Mouse (Mus musculus): ENCODE data around the gene Morf4l1. TPM values are rescaled to one million over a fixed set of nuclear protein-coding genes. Genes with fewer than 3 reads are reported as not detected.
"Not testable (repeated sequence)": the region's sequence is repeated elsewhere in the genome, so short reads cannot be mapped to it uniquely, and the experiment has no call there.

Gene Morf4l1
- total and polyA plus RNA-seq, 2 experiments from 2014 or later, result 92.5 to 293 TPM

- ATAC-seq (ENCODE audit: insufficient read depth, low read depth) (no peak), DNase-seq (ENCODE audit: low spot score) (no peak)
- WGBS, result 63% methylated on average over 7 of the region's 7 CpGs
- Histone ChIP-seq H3K27me3 (ENCODE audit: control insufficient read depth, insufficient read depth, low read length) (no peaks in the 10 kb centered on the region), H3K4me3 (ENCODE audit: low read depth, low read length) (no peak overlapping the region), H3K27ac (ENCODE audit: low read depth) (no peak overlapping the region), H3K9me3 (replicated peaks; ENCODE audit: control insufficient read depth, low read length) (no peaks in the 10 kb centered on the region), H3K9ac (replicated peaks; ENCODE audit: low read depth, low read length) (no peak overlapping the region), H3K4me1 (ENCODE audit: control insufficient read depth, insufficient read depth) (no peaks in the 10 kb centered on the region), H3K4me2 (ENCODE audit: low read depth, low read length) (no peak overlapping the region), H3K36me3 (replicated peaks; ENCODE audit: control insufficient read depth, insufficient read depth, low read length) (no peaks in the 10 kb centered on the region)
- TF ChIP-seq EP300 (IDR thresholded peaks at IDR 0.05; ENCODE audit: low read depth), result no peak
- no peak for TF ChIP-seq CTCF (IDR thresholded peaks at IDR 0.05; ENCODE audit: low read depth)
These were observed 45.1 kb downstream of the Morf4l1 start for GRCm38 (mm10) chr9:90069485-90069884.

DNA sequence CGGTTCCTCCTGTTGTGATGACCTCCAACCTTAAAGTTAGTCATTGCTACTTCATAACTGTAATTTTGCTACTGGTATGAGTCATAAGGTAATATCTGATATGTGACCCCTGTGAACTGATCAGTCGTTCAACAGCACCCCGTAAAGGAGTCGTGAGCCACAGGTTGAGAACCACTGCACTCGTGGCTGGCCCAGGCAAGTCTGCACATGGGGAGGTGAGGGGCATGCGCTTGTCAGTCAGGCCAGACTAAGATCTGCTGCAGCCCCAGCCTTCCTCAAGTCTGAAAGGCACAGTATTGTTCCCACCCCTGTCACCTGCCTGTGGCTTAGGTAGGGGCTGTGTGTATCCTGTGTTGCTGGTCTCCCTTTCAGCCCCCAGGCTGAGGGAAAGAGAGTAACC lies 45.8 kb downstream of the Morf4l1 start:
- TF ChIP-seq CTCF (IDR thresholded peaks at IDR 0.05; ENCODE audit: low read depth), result no peak
- no peak for TF ChIP-seq EP300 (IDR thresholded peaks at IDR 0.05; ENCODE audit: low read depth)
- WGBS, result 83% methylated on average over 6 of the region's 6 CpGs
- ATAC-seq (ENCODE audit: insufficient read depth, low read depth), result no peak

DNA sequence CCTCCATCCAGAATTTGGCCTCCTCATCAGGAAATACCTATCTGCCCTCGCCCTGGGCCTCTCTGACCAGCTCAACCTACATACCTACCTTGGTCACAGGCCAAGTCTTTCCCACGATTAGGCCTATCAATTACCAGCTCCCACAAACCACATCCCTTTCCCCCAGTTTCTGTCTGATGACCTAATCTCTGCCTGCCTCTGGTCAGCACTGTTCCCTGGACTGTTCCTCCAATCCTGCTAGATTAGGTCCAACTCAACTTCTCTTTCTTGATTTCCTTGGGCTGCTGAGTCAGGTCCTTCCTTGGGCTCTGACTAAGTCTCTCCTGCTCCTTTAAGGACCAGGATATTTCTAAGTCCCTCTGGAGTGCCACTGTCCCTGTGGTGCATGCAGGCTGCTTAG lies 47.2 kb downstream of the Morf4l1 start:
- TF ChIP-seq CTCF (IDR thresholded peaks at IDR 0.05; ENCODE audit: low read depth), result no peak
- TF ChIP-seq EP300 (IDR thresholded peaks at IDR 0.05; ENCODE audit: low read depth), result no peak
- no peak overlapping the region for H3K4me2 ChIP-seq (ENCODE audit: low read depth, low read length)
- ATAC-seq (ENCODE audit: insufficient read depth, low read depth) (no peak), DNase-seq (ENCODE audit: low spot score) (no peak)
- no peaks in the 10 kb centered on the region for H3K4me1 ChIP-seq (ENCODE audit: control insufficient read depth, insufficient read depth)
- H3K9me3 ChIP-seq (replicated peaks; ENCODE audit: control insufficient read depth, low read length), result no peaks in the 10 kb centered on the region
- no peaks in the 10 kb centered on the region for H3K27me3 ChIP-seq (ENCODE audit: control insufficient read depth, insufficient read depth, low read length)
- no peaks in the 10 kb centered on the region for H3K36me3 ChIP-seq (replicated peaks; ENCODE audit: control insufficient read depth, insufficient read depth, low read length)
- 61% methylated on average over 2 of the region's 2 CpGs for WGBS
- no peak overlapping the region for H3K27ac ChIP-seq (ENCODE audit: low read depth)
- no peak overlapping the region for H3K9ac ChIP-seq (replicated peaks; ENCODE audit: low read depth, low read length)
- no peak overlapping the region for H3K4me3 ChIP-seq (ENCODE audit: low read depth, low read length)

More for the DNA sequence above, 45.8 kb downstream of the Morf4l1 start:
- H3K4me3 ChIP-seq (ENCODE audit: low read depth, low read length), result no peak overlapping the region
- H3K9me3 ChIP-seq (replicated peaks; ENCODE audit: control insufficient read depth, low read length), result no peaks in the 10 kb centered on the region
- no peak overlapping the region for H3K4me2 ChIP-seq (ENCODE audit: low read depth, low read length)
- no peak for DNase-seq (ENCODE audit: low spot score)
- no peaks in the 10 kb centered on the region for H3K27me3 ChIP-seq (ENCODE audit: control insufficient read depth, insufficient read depth, low read length)
- no peaks in the 10 kb centered on the region for H3K4me1 ChIP-seq (ENCODE audit: control insufficient read depth, insufficient read depth)
- no peak overlapping the region for H3K27ac ChIP-seq (ENCODE audit: low read depth)
- H3K9ac ChIP-seq (replicated peaks; ENCODE audit: low read depth, low read length), result no peak overlapping the region
- H3K36me3 ChIP-seq (replicated peaks; ENCODE audit: control insufficient read depth, insufficient read depth, low read length), result no peaks in the 10 kb centered on the region

- not testable (repeated sequence) for H3K27ac ChIP-seq (ENCODE audit: low read depth); H3K4me3 ChIP-seq (ENCODE audit: low read depth, low read length); DNase-seq (ENCODE audit: low spot score); H3K4me1 ChIP-seq (ENCODE audit: control insufficient read depth, insufficient read depth); H3K4me2 ChIP-seq (ENCODE audit: low read depth, low read length); ATAC-seq (ENCODE audit: insufficient read depth, low read depth); H3K36me3 ChIP-seq (replicated peaks; ENCODE audit: control insufficient read depth, insufficient read depth, low read length); H3K9me3 ChIP-seq (replicated peaks; ENCODE audit: control insufficient read depth, low read length); H3K27me3 ChIP-seq (ENCODE audit: control insufficient read depth, insufficient read depth, low read length); H3K9ac ChIP-seq (replicated peaks; ENCODE audit: low read depth, low read length)
- WGBS, result 89% methylated on average over 5 of the region's 5 CpGs
These were observed 53.6 kb downstream of the Morf4l1 start for GRCm38 (mm10) chr9:90060932-90061331.

DNA sequence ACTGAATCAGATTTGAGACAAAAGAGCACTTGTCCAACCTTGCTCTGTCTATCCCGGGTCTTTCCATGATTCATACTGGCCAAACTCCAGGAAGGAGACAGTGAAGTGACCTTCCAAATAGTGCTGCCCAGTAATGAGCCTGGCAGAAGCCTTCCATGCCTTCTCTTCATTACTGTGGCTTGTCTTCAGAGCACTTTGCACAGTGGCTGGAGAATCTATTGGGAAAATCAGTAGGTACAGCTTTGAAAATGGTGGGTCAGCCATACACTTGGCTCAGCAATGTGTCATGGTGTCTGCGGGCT lies 54.0 kb downstream of the Morf4l1 start:
- H3K36me3 ChIP-seq (replicated peaks; ENCODE audit: control insufficient read depth, insufficient read depth, low read length), result no peaks in the 10 kb centered on the region
- H3K4me3 ChIP-seq (ENCODE audit: low read depth, low read length), result no peak overlapping the region
- H3K4me2 ChIP-seq (ENCODE audit: low read depth, low read length), result no peak overlapping the region
- 76% methylated on average over 2 of the region's 2 CpGs for WGBS
- H3K27ac ChIP-seq (ENCODE audit: low read depth), result no peak overlapping the region
- TF ChIP-seq EP300 (IDR thresholded peaks at IDR 0.05; ENCODE audit: low read depth) (no peak), CTCF (IDR thresholded peaks at IDR 0.05; ENCODE audit: low read depth) (no peak)
- H3K4me1 ChIP-seq (ENCODE audit: control insufficient read depth, insufficient read depth), result no peaks in the 10 kb centered on the region
- H3K9me3 ChIP-seq (replicated peaks; ENCODE audit: control insufficient read depth, low read length), result no peaks in the 10 kb centered on the region
- H3K27me3 ChIP-seq (ENCODE audit: control insufficient read depth, insufficient read depth, low read length), result no peaks in the 10 kb centered on the region
- no peak overlapping the region for H3K9ac ChIP-seq (replicated peaks; ENCODE audit: low read depth, low read length)
- no peak for DNase-seq (ENCODE audit: low spot score)
- ATAC-seq (ENCODE audit: insufficient read depth, low read depth), result no peak

DNA sequence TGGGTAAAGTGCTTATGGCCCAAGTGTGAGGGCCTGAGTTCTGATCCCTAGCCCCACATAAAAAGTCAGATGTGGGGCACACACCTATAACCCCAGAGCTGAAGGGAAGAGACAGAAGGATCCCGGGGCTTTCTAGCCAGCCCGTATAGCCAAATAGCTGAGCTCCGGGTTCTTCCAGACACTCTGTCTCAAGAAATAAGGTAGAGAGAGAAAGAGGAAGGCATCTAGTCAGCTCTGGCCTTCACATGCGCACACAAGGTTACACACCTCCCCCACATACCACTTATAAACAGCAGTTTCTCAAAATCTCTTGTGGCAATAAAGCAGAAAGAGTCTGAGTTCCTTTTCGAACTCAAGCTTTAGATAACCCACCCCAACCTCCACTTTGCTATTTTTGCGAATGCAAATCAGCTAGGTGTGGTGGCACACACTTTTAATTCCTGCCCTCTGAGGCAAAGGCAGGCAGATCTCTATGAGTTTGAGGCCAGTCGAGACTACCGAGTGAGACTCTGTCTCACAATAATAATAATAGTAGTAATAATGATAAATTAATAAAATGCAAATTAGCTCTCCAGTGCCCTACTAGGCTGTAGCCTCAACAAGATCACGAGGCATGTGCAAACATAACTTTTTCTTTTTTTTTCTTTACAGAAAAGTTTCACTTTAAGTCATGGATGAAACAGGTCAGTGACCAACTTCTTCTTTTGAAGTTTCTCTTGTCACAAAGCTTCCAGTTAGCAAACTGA lies 54.6 kb downstream of the Morf4l1 start:
- no peak overlapping the region for H3K4me3 ChIP-seq (ENCODE audit: low read depth, low read length)
- H3K27ac ChIP-seq (ENCODE audit: low read depth), result no peak overlapping the region
- WGBS, result 69% methylated on average over 9 of the region's 9 CpGs
- no peak overlapping the region for H3K4me2 ChIP-seq (ENCODE audit: low read depth, low read length)
- H3K9ac ChIP-seq (replicated peaks; ENCODE audit: low read depth, low read length), result no peak overlapping the region
- no peak for DNase-seq (ENCODE audit: low spot score)
- ATAC-seq (ENCODE audit: insufficient read depth, low read depth), result no peak
- H3K4me1 ChIP-seq (ENCODE audit: control insufficient read depth, insufficient read depth), result no peaks in the 10 kb centered on the region
- no peaks in the 10 kb centered on the region for H3K36me3 ChIP-seq (replicated peaks; ENCODE audit: control insufficient read depth, insufficient read depth, low read length)
- TF ChIP-seq EP300 (IDR thresholded peaks at IDR 0.05; ENCODE audit: low read depth) (no peak), CTCF (IDR thresholded peaks at IDR 0.05; ENCODE audit: low read depth) (no peak)
- no peaks in the 10 kb centered on the region for H3K9me3 ChIP-seq (replicated peaks; ENCODE audit: control insufficient read depth, low read length)
- no peaks in the 10 kb centered on the region for H3K27me3 ChIP-seq (ENCODE audit: control insufficient read depth, insufficient read depth, low read length)
